Mouse (Mus musculus) embryonic fibroblast, embryonic 13.5 days (primary cell): ENCODE data around the gene Nudt14.

Experiments used
- CTCF ChIP-seq: IDR thresholded peaks from 2 replicates; pipeline ENCODE4 v1.5.1; 2011; ENCODE audit warnings: mild to moderate bottlenecking, control low read depth, low read length, moderate library complexity, borderline replicate concordance; ENCODE audit not compliant: insufficient read depth
- POLR2A ChIP-seq: IDR thresholded peaks from 2 replicates; pipeline ENCODE4 v1.6.1; 2011; ENCODE audit warnings: low read depth, mild to moderate bottlenecking, control low read depth, low read length, moderate library complexity

- TF ChIP-seq CTCF (no peak), POLR2A (no peak)
Measured at GRCm38 (mm10) chr12:112991444-112991843, 49.5 kb upstream of the Nudt14 start.
